Mouse (Mus musculus): ENCODE measurements around the gene Prkar1a. TPM values are rescaled to one million over a fixed set of nuclear protein-coding genes. Genes with fewer than 3 reads are reported as not detected.
"Not testable (repeated sequence)": the region's sequence is repeated elsewhere in the genome, so short reads cannot be mapped to it uniquely, and the experiment has no call there.

The Prkar1a gene
- polyA plus RNA-seq, 1 experiment from 2014 or later = 330 TPM

DNA sequence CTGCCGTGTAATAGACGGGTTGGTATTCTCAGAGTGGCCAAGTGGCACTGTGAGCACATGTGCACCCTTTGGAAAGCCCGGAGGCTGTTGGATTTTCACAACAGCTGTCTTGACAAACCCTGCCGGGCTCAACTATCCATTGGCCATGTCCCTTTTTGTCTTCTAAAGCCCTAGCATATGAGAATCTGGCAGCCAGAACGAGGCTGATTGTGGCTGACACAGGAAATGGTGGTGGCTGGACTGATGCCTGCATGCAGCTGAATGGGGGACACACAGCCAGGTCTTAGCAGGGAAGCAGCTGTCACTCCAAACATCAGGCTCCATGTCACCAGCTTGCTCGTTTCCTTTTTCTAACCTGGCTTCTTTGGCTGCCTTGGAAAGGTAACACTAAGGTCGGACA, 695 bp upstream of the Prkar1a start:
- Histone ChIP-seq H3K4me1 (peaks cover 39% of the 10 kb centered on the region), H3K9ac (no peak overlapping the region), H3K9me3 (replicated peaks) (no peaks in the 10 kb centered on the region), H3K36me3 (peaks cover 2% of the 10 kb centered on the region; the same call in 1 of the 2 replicates), H3K27me3 (no peaks in the 10 kb centered on the region), H3K4me3 (replicated peaks) (no peak overlapping the region), H3K4me2 (replicated peaks) (no peak overlapping the region), H3K27ac (replicated peaks) (0 out of 2 replicates have a peak overlapping the region, but pooled peaks have one; percentile 1)
- ATAC-seq (ENCODE audit: insufficient number of reproducible peaks, low FRiP score, low TSS enrichment, low read depth) = no peak
- WGBS = 35% methylated on average over 7 of the region's 7 CpGs

DNA sequence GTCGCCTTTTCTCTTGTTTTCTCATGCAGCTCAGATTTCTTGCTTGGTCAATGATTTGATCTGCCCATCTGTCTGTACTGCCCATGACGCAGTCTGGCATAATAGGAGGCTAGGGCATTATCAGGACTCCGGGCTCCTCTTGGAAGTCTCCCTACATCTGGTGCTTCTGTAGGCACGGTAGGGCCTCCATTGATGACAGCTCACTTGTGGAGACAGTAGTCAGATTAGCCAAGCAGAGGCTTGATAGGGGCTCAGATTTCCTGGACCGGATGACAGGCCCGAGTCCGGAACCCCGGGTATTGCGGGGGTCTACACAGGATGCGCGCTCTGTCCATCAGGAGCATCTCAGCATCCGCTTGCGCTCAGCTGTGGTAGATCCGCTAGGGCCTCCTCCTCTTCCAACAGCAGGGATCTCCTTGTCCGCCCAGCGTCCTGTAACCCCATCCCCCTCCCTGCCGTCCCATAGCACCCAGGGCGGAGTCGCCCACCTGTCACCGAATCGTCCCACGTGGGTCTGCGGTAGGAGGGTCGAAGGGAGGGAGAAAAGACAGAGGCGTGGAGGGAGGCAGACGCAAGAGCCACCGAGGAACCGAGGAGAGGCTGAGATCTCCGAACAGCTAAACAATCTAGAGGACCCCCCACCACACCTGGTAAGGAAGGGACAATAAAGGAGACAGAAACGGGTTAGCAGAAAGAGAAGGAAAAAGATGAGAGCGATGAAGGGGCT, 933 bp downstream of the Prkar1a start:
- Histone ChIP-seq H3K36me3 (peaks cover 14% of the 10 kb centered on the region), H3K9ac (peak overlapping the region; percentile 31), H3K4me3 (replicated peaks) (peak overlapping the region; percentile 94), H3K9me3 (replicated peaks) (no peaks in the 10 kb centered on the region), H3K4me2 (replicated peaks) (peak overlapping the region; percentile 93), H3K4me1 (peaks cover 44% of the 10 kb centered on the region), H3K27me3 (no peaks in the 10 kb centered on the region), H3K27ac (replicated peaks) (peak overlapping the region; percentile 96)
- WGBS = 2% methylated on average over 31 of the region's 31 CpGs
- ATAC-seq (ENCODE audit: insufficient number of reproducible peaks, low FRiP score, low TSS enrichment, low read depth) = peak; percentile 76

DNA sequence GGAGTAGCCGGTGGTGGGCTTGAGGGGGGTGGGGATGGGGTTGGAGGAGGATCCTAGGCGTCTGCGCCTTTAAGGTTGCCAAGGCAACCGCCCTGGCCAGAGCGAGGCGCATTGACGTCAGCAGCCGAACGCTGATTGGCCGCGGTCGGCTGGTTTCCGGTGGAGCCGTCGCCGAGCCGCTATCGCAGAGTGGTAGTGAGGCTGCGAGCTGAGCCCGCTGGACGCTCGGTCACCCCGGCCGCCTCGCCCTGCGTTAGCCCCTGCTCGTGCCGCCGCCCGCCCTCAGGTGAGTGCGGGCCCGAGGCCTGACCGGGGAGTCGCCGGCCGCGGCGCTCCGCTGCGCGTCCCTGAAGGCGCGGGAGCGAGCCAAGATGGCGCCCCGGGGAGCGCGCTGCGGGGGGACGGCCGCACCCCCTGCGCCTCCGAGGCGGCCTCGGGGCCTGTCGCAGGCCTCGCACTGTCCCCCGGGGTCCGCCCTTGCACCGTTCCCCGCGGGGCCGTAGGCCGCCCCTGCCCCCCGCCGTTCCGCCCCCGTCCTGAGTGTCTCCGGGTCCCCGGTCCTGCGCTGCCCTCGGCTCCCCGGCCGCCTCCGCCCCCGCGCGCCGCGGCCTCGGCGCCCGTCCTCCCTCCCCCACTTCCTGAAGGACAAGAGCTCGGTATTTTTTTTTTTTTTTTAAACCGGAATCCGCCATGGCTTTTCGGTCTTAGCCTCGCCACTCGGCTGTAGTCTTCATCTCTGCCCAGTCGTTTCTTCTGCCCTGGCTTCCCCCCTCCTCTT, 1.8 kb downstream of the Prkar1a start:
- peak overlapping the region; percentile 93 for H3K4me2 ChIP-seq (replicated peaks)
- peak overlapping the region; percentile 96 for H3K27ac ChIP-seq (replicated peaks)
- peak overlapping the region; percentile 96 for H3K9ac ChIP-seq
- H3K36me3 ChIP-seq = peaks cover 18% of the 10 kb centered on the region
- no peaks in the 10 kb centered on the region for H3K27me3 ChIP-seq
- H3K4me1 ChIP-seq = peaks cover 44% of the 10 kb centered on the region
- H3K9me3 ChIP-seq (replicated peaks) = no peaks in the 10 kb centered on the region
- H3K4me3 ChIP-seq (replicated peaks) = peak overlapping the region; percentile 94
- under 1% methylated on average over 80 of the region's 90 CpGs for WGBS
- peak; percentile 91 for ATAC-seq (ENCODE audit: insufficient number of reproducible peaks, low FRiP score, low TSS enrichment, low read depth)

DNA sequence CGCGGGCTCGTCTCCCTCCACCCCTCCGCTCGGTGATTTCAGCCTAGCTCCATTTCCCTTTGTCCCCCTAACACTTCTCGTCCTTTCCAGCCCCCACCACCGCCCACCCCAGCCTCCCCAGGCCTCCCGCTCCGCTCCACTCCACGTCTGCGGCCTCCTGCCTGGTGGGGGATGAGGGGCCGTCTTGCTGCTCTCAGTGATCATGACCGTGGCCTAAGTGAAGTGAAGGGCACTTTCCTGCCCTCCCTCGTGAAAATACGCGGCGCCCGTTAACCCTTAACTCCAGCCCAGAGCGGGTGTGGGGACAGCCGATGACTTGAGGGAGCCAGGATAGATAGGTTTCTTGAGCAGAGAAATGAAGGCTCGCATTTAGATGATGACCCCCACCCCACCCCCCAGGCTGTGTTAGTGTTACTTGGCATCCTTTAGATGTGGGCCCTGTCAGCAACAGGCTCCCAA, 2.4 kb downstream of the Prkar1a start:
- H3K9me3 ChIP-seq (replicated peaks) = no peaks in the 10 kb centered on the region
- peak overlapping the region; percentile 93 for H3K4me2 ChIP-seq (replicated peaks)
- ATAC-seq (ENCODE audit: insufficient number of reproducible peaks, low FRiP score, low TSS enrichment, low read depth) = no peak
- peak overlapping the region; percentile 96 for H3K9ac ChIP-seq
- H3K27me3 ChIP-seq = no peaks in the 10 kb centered on the region
- H3K4me3 ChIP-seq (replicated peaks) = peak overlapping the region; percentile 94
- peak overlapping the region; percentile 96 for H3K27ac ChIP-seq (replicated peaks)
- peaks cover 44% of the 10 kb centered on the region for H3K4me1 ChIP-seq
- WGBS = under 1% methylated on average over 21 of the region's 21 CpGs
- H3K36me3 ChIP-seq = peaks cover 24% of the 10 kb centered on the region

DNA sequence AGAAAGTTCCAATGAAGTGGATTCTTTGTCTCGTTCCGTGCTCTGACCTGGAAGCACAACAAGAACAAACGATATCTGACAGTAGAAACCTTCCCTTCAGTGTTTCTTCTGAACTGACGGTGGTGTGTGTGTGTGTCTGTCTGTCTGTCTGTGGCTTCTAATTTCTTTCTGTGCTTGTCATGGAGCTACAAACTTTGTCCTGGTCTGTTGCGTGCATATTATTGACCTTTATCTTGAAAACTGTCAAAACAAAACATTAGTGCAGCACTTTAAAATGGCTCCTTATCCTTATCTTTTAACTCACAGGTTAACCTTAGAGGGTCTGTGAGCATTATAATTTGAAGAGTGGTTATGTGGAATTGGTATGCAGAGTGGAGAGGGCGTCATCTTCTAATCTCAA, 3.3 kb downstream of the Prkar1a start:
- no peak for ATAC-seq (ENCODE audit: insufficient number of reproducible peaks, low FRiP score, low TSS enrichment, low read depth)
- Histone ChIP-seq H3K9ac (peak overlapping the region; percentile 96; the same call in 1 of the 2 replicates), H3K9me3 (replicated peaks) (no peaks in the 10 kb centered on the region), H3K4me2 (replicated peaks) (peak overlapping the region; percentile 93), H3K27me3 (no peaks in the 10 kb centered on the region), H3K4me1 (peaks cover 44% of the 10 kb centered on the region), H3K4me3 (replicated peaks) (peak overlapping the region; percentile 94), H3K27ac (replicated peaks) (no peak overlapping the region), H3K36me3 (peaks cover 32% of the 10 kb centered on the region)
- 41% methylated on average over 6 of the region's 6 CpGs for WGBS

DNA sequence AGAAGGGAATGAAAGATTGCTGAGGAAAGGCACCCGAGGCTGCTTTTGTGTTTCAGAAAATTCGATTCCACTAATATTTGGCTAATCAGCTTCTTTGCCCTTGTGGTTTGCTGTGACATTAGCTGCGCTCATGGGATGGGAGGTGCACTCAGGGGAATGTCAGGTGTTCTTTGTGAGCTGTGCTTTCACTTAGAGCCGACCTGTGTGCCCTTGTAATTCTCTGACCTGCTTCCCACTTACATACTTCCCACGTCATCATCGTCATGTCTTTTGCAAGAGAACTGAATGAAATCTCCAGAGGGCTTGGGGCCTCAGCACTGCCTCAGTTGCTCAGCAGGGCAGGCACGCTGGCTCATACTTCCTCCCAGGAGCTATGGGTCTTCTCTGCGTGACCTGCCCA, 4.0 kb downstream of the Prkar1a start:
- no peak overlapping the region for H3K27ac ChIP-seq (replicated peaks)
- no peak overlapping the region for H3K4me2 ChIP-seq (replicated peaks)
- 62% methylated on average over 8 of the region's 8 CpGs for WGBS
- peaks cover 44% of the 10 kb centered on the region for H3K4me1 ChIP-seq
- H3K36me3 ChIP-seq = peaks cover 32% of the 10 kb centered on the region
- H3K9me3 ChIP-seq (replicated peaks) = no peaks in the 10 kb centered on the region
- no peak overlapping the region for H3K9ac ChIP-seq
- no peak for ATAC-seq (ENCODE audit: insufficient number of reproducible peaks, low FRiP score, low TSS enrichment, low read depth)
- no peaks in the 10 kb centered on the region for H3K27me3 ChIP-seq
- H3K4me3 ChIP-seq (replicated peaks) = 0 out of 2 replicates have a peak overlapping the region, but pooled peaks have one; percentile 4

DNA sequence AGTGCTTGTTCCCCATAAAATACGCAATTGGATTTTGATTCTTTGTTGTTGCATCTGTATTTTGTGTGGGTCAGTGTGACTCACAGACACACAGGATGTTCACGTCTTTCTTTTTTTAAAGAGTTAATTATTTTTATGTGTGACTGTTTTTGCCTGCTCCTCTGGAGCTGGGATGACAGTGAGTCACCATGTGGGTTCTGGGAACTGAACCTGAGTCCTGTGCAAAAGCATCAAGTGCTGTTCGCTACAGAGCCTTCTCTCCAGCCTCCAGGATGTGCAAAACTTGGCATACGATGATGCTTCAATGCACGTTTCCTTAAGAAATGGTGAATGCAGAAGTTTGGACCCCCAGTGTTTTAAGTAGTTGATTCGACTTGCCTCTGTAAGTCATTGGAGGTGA, 5.4 kb downstream of the Prkar1a start:
- no peak for ATAC-seq (ENCODE audit: insufficient number of reproducible peaks, low FRiP score, low TSS enrichment, low read depth)
- peaks cover 33% of the 10 kb centered on the region for H3K36me3 ChIP-seq

DNA sequence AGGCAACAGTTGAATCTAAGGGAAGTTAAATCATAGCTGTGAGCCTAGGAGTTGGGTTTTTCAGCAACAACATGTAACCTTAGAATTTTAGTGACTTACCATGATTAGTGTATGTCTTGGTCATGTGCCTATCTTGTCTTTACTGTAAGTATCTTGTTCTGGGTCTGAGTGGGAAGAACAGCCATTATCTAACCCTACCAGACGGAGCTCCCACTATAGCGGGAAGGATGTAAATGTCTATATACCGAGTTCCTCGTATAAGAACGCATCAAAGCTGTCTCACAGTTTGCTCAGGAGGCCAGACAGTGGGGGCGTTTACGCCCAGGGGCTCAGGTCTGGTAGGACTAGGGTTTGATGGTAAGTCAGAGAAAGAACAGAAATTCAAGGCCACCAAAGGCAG, 7.0 kb downstream of the Prkar1a start:
- H3K27me3 ChIP-seq = no peaks in the 10 kb centered on the region
- ATAC-seq (ENCODE audit: insufficient number of reproducible peaks, low FRiP score, low TSS enrichment, low read depth) = no peak
- peaks cover 24% of the 10 kb centered on the region for H3K4me1 ChIP-seq
- no peak overlapping the region for H3K9ac ChIP-seq
- WGBS = 88% methylated on average over 7 of the region's 7 CpGs
- peaks cover 50% of the 10 kb centered on the region for H3K36me3 ChIP-seq
- no peak overlapping the region for H3K4me2 ChIP-seq (replicated peaks)
- H3K4me3 ChIP-seq (replicated peaks) = no peak overlapping the region
- H3K27ac ChIP-seq (replicated peaks) = no peak overlapping the region
- H3K9me3 ChIP-seq (replicated peaks) = no peaks in the 10 kb centered on the region

More for the DNA sequence above, 5.4 kb downstream of the Prkar1a start:
- Histone ChIP-seq H3K4me2 (replicated peaks) (no peak overlapping the region), H3K27me3 (no peaks in the 10 kb centered on the region), H3K27ac (replicated peaks) (no peak overlapping the region), H3K4me3 (replicated peaks) (no peak overlapping the region), H3K9me3 (replicated peaks) (no peaks in the 10 kb centered on the region), H3K4me1 (peaks cover 31% of the 10 kb centered on the region), H3K9ac (no peak overlapping the region)
- 86% methylated on average over 6 of the region's 6 CpGs for WGBS

DNA sequence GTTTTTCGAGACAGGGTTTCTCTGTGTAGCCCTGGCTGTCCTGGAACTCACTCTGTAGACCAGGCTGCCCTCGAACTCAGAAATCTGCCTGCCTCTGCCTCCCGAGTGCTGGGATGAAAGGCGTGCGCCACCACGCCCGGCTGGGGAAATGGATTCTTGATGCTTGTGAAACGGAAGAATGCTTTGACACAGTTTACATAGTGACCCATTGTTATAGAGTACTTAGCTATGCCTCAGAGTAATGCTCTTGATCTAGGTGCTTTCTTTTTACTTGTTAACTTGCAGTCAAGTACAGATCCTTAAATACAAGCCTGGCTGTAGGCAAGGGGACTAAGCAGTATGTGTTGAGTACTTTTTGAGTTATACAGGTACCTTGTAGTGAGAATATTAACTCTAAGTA, 11.3 kb downstream of the Prkar1a start:
- not testable (repeated sequence) for ATAC-seq (ENCODE audit: insufficient number of reproducible peaks, low FRiP score, low TSS enrichment, low read depth); H3K9ac ChIP-seq

DNA sequence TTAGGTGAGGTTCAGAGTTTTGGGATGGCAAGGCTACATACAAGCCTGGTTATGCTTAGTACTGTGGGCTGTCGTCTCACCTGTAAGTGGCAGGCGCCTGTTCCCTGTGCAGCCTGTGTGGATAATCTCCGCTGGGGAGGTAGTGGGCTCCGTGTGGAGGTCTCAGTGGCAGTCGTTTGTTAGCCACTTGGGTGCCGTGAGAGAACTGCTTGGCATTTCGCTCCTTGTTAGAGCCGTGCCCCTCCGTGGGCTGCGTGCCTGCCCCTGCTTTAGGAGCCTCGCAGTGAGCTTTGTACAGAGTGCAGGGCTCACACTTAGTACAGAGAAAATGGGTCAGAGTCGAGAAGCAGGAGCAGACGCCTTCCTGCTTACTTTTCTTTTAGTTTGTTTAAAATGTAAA, 15.1 kb downstream of the Prkar1a start:
- H3K27me3 ChIP-seq = no peaks in the 10 kb centered on the region
- no peaks in the 10 kb centered on the region for H3K4me1 ChIP-seq
- no peak overlapping the region for H3K27ac ChIP-seq (replicated peaks)
- H3K9ac ChIP-seq = no peak overlapping the region
- H3K4me3 ChIP-seq (replicated peaks) = no peak overlapping the region
- WGBS = 90% methylated on average over 13 of the region's 13 CpGs
- ATAC-seq (ENCODE audit: insufficient number of reproducible peaks, low FRiP score, low TSS enrichment, low read depth) = no peak
- H3K9me3 ChIP-seq (replicated peaks) = no peaks in the 10 kb centered on the region
- H3K4me2 ChIP-seq (replicated peaks) = no peak overlapping the region
- H3K36me3 ChIP-seq = peaks cover 85% of the 10 kb centered on the region

More for the DNA sequence above, 11.3 kb downstream of the Prkar1a start:
- H3K27me3 ChIP-seq; H3K4me3 ChIP-seq (replicated peaks); H3K9me3 ChIP-seq (replicated peaks); H3K4me1 ChIP-seq; H3K27ac ChIP-seq (replicated peaks); H3K4me2 ChIP-seq (replicated peaks): not testable (repeated sequence)
- WGBS = 92% methylated on average over 8 of the region's 8 CpGs
- peaks cover 74% of the 10 kb centered on the region for H3K36me3 ChIP-seq

DNA sequence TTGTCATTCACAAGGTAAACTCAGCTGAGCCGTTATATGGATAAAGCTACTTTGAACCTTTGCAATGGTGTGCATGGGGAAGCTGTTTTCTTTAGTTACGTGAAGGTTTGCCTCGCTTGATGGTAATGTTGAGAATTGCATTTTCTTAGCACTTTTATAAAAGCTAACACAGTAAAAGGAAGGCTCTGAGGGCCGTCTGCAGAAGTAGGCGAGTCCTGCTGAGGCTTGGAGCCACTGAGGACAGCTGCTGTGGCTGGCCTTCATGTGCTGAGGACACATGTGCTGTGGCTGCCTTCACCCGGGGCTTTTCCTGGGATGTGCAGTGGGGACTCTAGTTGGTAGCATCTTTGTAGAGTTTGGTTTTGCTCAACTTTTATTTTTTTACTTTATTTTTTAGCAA, 16.2 kb downstream of the Prkar1a start:
- ATAC-seq (ENCODE audit: insufficient number of reproducible peaks, low FRiP score, low TSS enrichment, low read depth) = no peak
- WGBS = 81% methylated on average over 6 of the region's 6 CpGs
- Histone ChIP-seq H3K36me3 (peaks cover 76% of the 10 kb centered on the region), H3K9ac (no peak overlapping the region), H3K9me3 (replicated peaks) (no peaks in the 10 kb centered on the region), H3K4me3 (replicated peaks) (no peak overlapping the region), H3K27me3 (no peaks in the 10 kb centered on the region), H3K27ac (replicated peaks) (no peak overlapping the region), H3K4me2 (replicated peaks) (no peak overlapping the region), H3K4me1 (peaks cover under 1% of the 10 kb centered on the region; the same call in 1 of the 2 replicates)
